Mouse (Mus musculus) gastrocnemius, adult 2 months (tissue): Measurements from ENCODE around the gene Wfdc2. TPM values are rescaled to one million over a fixed set of nuclear protein-coding genes. Genes with fewer than 3 reads are reported as not detected.
"Not testable (repeated sequence)": the region's sequence is repeated elsewhere in the genome, so short reads cannot be mapped to it uniquely, and the experiment has no call there.

Experiments used
- DNase-seq: peaks from one replicate; pipeline ENCODE4 v3.0.0; 2022
- H3K27ac ChIP-seq: fragments of 200-600 bp; 2 replicates; pipeline ENCODE4 v1.8.1; 2022; ENCODE audit warnings: mild to moderate bottlenecking
- H3K4me3 ChIP-seq: fragments of 200-600 bp; 2 replicates; pipeline ENCODE4 v1.8.1; 2022; ENCODE audit warnings: mild to moderate bottlenecking, moderate library complexity
- CTCF ChIP-seq: fragments of 200-600 bp; IDR thresholded peaks from 2 replicates; pipeline ENCODE4 v1.8.1; 2022; ENCODE audit warnings: antibody characterized with exemption, mild to moderate bottlenecking, moderate library complexity
- intact Hi-C: fragments of 180-260 bp; cut with DNase I; formaldehyde crosslinking; loops from one replicate; pipeline ENCODE4 v1.15.1; 2025
- total RNA-seq, 2 experiments: library from RNA; stranded (reverse); gene quantifications; 2 replicates each; pipeline ENCODE4 v1.2.3; 2021

Wfdc2 gene
- total RNA-seq, 2 experiments from 2014 or later = not detected

- H3K27ac ChIP-seq = no peak overlapping the region
- no peak for DNase-seq
- intact Hi-C loops = no loop called here
- H3K4me3 ChIP-seq = no peak overlapping the region
- TF ChIP-seq CTCF = no peak
Measured at GRCm38 (mm10) chr2:164603482-164603881, 41.3 kb downstream of the Wfdc2 start.

GRCm38 (mm10) chr2:164604411-164604810 is 42.2 kb downstream of the Wfdc2 start:
- no peak for DNase-seq
- intact Hi-C loops = no loop called here
- no peak for TF ChIP-seq CTCF
- Histone ChIP-seq H3K27ac (no peak overlapping the region), H3K4me3 (no peak overlapping the region)

- no peak overlapping the region for H3K27ac ChIP-seq
- intact Hi-C loops = no loop called here
- DNase-seq = no peak
- no peak overlapping the region for H3K4me3 ChIP-seq
- TF ChIP-seq CTCF = no peak
Measured at GRCm38 (mm10) chr2:164608781-164609180, 46.6 kb downstream of the Wfdc2 start.

- H3K4me3 ChIP-seq, H3K27ac ChIP-seq, intact Hi-C loops: not testable (repeated sequence)
- peak; percentile 59 for DNase-seq
Measured at GRCm38 (mm10) chr2:164613471-164613870, 51.3 kb downstream of the Wfdc2 start, which contains the start of the genes Wfdc6b and Wfdc8. Wfdc6b (plus strand) TSS chr2:164613522. Wfdc8 (minus strand) TSS chr2:164613626.

GRCm38 (mm10) chr2:164615386-164615785 is 53.2 kb downstream of the Wfdc2 start:
- Histone ChIP-seq H3K27ac (no peak overlapping the region), H3K4me3 (no peak overlapping the region)
- intact Hi-C loops = no loop called here
- no peak for DNase-seq
- no peak for TF ChIP-seq CTCF

Other genes with a start within 250 kb of the Wfdc2 start
- not detected for gene Svs6, start 245.7 kb upstream of the Wfdc2 start, total RNA-seq
- gene Svs5, start 229.7 kb upstream of the Wfdc2 start, total RNA-seq = not detected
- gene Slpi, start 173.3 kb upstream of the Wfdc2 start, total RNA-seq = under 1 TPM in 1 of 2 experiments, not detected in 1; 0.45 TPM
- gene Rbpjl, start 159.3 kb upstream of the Wfdc2 start, total RNA-seq = not detected
- gene Matn4, start 157.3 kb upstream of the Wfdc2 start, total RNA-seq = 1 to 10 TPM in 1 of 2 experiments, under 1 TPM in 1; 0.56 to 1.7 TPM
- gene Sdc4, start 118.5 kb upstream of the Wfdc2 start, total RNA-seq = 10 to 100 TPM; 39.8 to 95.4 TPM
- 10 to 100 TPM; 21.7 to 24.7 TPM for gene Sys1, start 105.4 kb upstream of the Wfdc2 start, total RNA-seq
- 1 to 10 TPM; 7.6 to 9.4 TPM for gene Gm20458, start 101.4 kb upstream of the Wfdc2 start, total RNA-seq
- gene Trp53tg5, start 88.7 kb upstream of the Wfdc2 start, total RNA-seq = not detected
- 10 to 100 TPM; 12.9 to 25.5 TPM for gene Dbndd2, start 76.3 kb upstream of the Wfdc2 start, total RNA-seq
- 10 to 100 TPM; 27.2 to 33.5 TPM for gene Pigt, start 64.9 kb upstream of the Wfdc2 start, total RNA-seq
- not detected for gene Spint3, start 11.0 kb downstream of the Wfdc2 start, total RNA-seq
- gene Wfdc6a, start 23.0 kb downstream of the Wfdc2 start, total RNA-seq = not detected
- gene Eppin, start 31.2 kb downstream of the Wfdc2 start, total RNA-seq = not detected
- gene Wfdc6b, start 51.1 kb downstream of the Wfdc2 start, total RNA-seq = not detected
- not detected for gene Wfdc8, start 51.2 kb downstream of the Wfdc2 start, total RNA-seq
- not detected for gene Wfdc16, start 76.4 kb downstream of the Wfdc2 start, total RNA-seq
- gene Wfdc10, start 93.6 kb downstream of the Wfdc2 start, total RNA-seq = not detected
- not detected for gene Wfdc9, start 94.2 kb downstream of the Wfdc2 start, total RNA-seq
- not detected for gene Wfdc11, start 111.7 kb downstream of the Wfdc2 start, total RNA-seq
- not detected for gene Wfdc13, start 122.7 kb downstream of the Wfdc2 start, total RNA-seq
- gene Spint4, start 136.1 kb downstream of the Wfdc2 start, total RNA-seq = not detected
- gene Spint5, start 152.9 kb downstream of the Wfdc2 start, total RNA-seq = not detected
- gene Wfdc3, start 183.5 kb downstream of the Wfdc2 start, total RNA-seq = not detected
- gene Dnttip1, start 183.6 kb downstream of the Wfdc2 start, total RNA-seq = 10 to 100 TPM; 18.5 to 19.4 TPM
- gene Ube2c, start 207.5 kb downstream of the Wfdc2 start, total RNA-seq = under 1 TPM; 0.20 to 0.33 TPM
- over 10,000 TPM; 14,820 to 17,621 TPM for gene Tnnc2, start 217.6 kb downstream of the Wfdc2 start, total RNA-seq
- gene Snx21, start 223.4 kb downstream of the Wfdc2 start, total RNA-seq = 10 to 100 TPM; 20.6 to 25.6 TPM
- gene Acot8, start 242.5 kb downstream of the Wfdc2 start, total RNA-seq = 1 to 10 TPM; 7.9 to 8.6 TPM
- 1 to 10 TPM; 1.2 to 1.4 TPM for gene Zswim3, start 242.7 kb downstream of the Wfdc2 start, total RNA-seq